Mouse (Mus musculus) left cerebral cortex, adult 11 months (tissue): Measurements from ENCODE around the gene Mfsd6l.

Experiments
- DNase-seq: peaks from one replicate; pipeline ENCODE4 v3.0.0; 2022; ENCODE audit warnings: low spot score

Mfsd6l gene

GRCm38 (mm10) chr11:68555918-68556584 lies at the start of gene Mfsd6l:
Gene Mfsd6l, plus strand, starts transcription at chr11:68556186.
- no peak for DNase-seq

GRCm38 (mm10) chr11:68507246-68507645 lies 48.7 kb upstream of the Mfsd6l start:
- no peak for DNase-seq

GRCm38 (mm10) chr11:68508619-68509018 lies 47.4 kb upstream of the Mfsd6l start:
- DNase-seq = no peak

- DNase-seq = no peak
These were observed 46.8 kb upstream of the Mfsd6l start for GRCm38 (mm10) chr11:68509194-68509593.

GRCm38 (mm10) chr11:68513969-68514368 lies 42.0 kb upstream of the Mfsd6l start:
- DNase-seq = no peak

- DNase-seq = no peak
These were observed 36.6 kb upstream of the Mfsd6l start for GRCm38 (mm10) chr11:68519362-68519761.

- DNase-seq = no peak
These were observed 36.2 kb upstream of the Mfsd6l start for GRCm38 (mm10) chr11:68519815-68520214.

GRCm38 (mm10) chr11:68520439-68520838 lies 35.5 kb upstream of the Mfsd6l start:
- no peak for DNase-seq

GRCm38 (mm10) chr11:68521352-68521751 lies 34.6 kb upstream of the Mfsd6l start:
- DNase-seq = no peak

- DNase-seq = no peak
These were observed 29.5 kb upstream of the Mfsd6l start for GRCm38 (mm10) chr11:68526441-68526840.

GRCm38 (mm10) chr11:68531066-68531806 lies 24.8 kb upstream of the Mfsd6l start:
- peak; percentile 32 for DNase-seq

- DNase-seq = no peak
These were observed 23.9 kb upstream of the Mfsd6l start for GRCm38 (mm10) chr11:68531941-68532535.

- no peak for DNase-seq
These were observed 23.2 kb upstream of the Mfsd6l start for GRCm38 (mm10) chr11:68532773-68533172.

GRCm38 (mm10) chr11:68533971-68534475 lies 22.0 kb upstream of the Mfsd6l start:
- no peak for DNase-seq

GRCm38 (mm10) chr11:68536026-68536425 lies 20.0 kb upstream of the Mfsd6l start:
- DNase-seq = no peak

- no peak for DNase-seq
These were observed 19.5 kb upstream of the Mfsd6l start for GRCm38 (mm10) chr11:68536465-68536864.

GRCm38 (mm10) chr11:68539621-68540020 lies 16.4 kb upstream of the Mfsd6l start:
- DNase-seq = no peak

- DNase-seq = no peak
These were observed 11.4 kb upstream of the Mfsd6l start for GRCm38 (mm10) chr11:68544554-68544953.

GRCm38 (mm10) chr11:68545172-68545571 lies 10.8 kb upstream of the Mfsd6l start:
- DNase-seq = no peak

- no peak for DNase-seq
These were observed 10.2 kb upstream of the Mfsd6l start for GRCm38 (mm10) chr11:68545682-68546222.

GRCm38 (mm10) chr11:68547484-68547883 lies 8.5 kb upstream of the Mfsd6l start:
- DNase-seq = no peak

GRCm38 (mm10) chr11:68549597-68549996 lies 6.4 kb upstream of the Mfsd6l start:
- DNase-seq = no peak

- DNase-seq = no peak
These were observed 5.6 kb upstream of the Mfsd6l start for GRCm38 (mm10) chr11:68550358-68550757.
